Mouse (Mus musculus) megakaryocyte progenitor cell, adult 5-6 weeks (primary cell): ENCODE data around the gene Scgn. TPM values are rescaled to one million over a fixed set of nuclear protein-coding genes. Genes with fewer than 3 reads are reported as not detected.

Source experiments
- ATAC-seq: replicated peaks from 2 replicates; pipeline ENCODE4 v1.8.0; 2016; ENCODE audit warnings: mild to moderate bottlenecking, moderate TSS enrichment, inconsistent platforms; ENCODE audit not compliant: poor library complexity
- total RNA-seq, 2 experiments: library from RNA; stranded (forward) in 1 of 2; stranded (reverse) in 1 of 2; fragments of 157-497, 149-512 nt in 1 of 2; fragments of 200-1000 nt in 1 of 2; gene quantifications; 2 replicates each; pipeline versions ENCODE4 v1.2.3 to v1.2.4; 2015 to 2017

The Scgn gene
- total RNA-seq (2015) (not detected in 2 replicates), total RNA-seq (2017) (not detected in 2 replicates)

GRCm38 (mm10) chr13:23990928-23991327, at the start of gene Scgn:
Gene Scgn (minus strand): TSS chr13:23991214.
- ATAC-seq, result peak; percentile 80

- ATAC-seq, result peak; percentile 92
Observed at GRCm38 (mm10) chr13:24040221-24040620, 49.2 kb upstream of the Scgn start.

GRCm38 (mm10) chr13:24037502-24037901, 46.5 kb upstream of the Scgn start:
- no peak; the same call in 1 of the 2 replicates for ATAC-seq

GRCm38 (mm10) chr13:24036150-24036549, 45.1 kb upstream of the Scgn start:
- ATAC-seq, result 0 out of 2 replicates have a peak, but pooled peaks have one; percentile 54

- ATAC-seq, result no peak; the same call in 1 of the 2 replicates
Observed at GRCm38 (mm10) chr13:24027191-24028170, 36.5 kb upstream of the Scgn start.

- no peak for ATAC-seq
Observed at GRCm38 (mm10) chr13:24018515-24018914, 27.5 kb upstream of the Scgn start.

GRCm38 (mm10) chr13:24005528-24005927, 14.5 kb upstream of the Scgn start:
- ATAC-seq, result peak; percentile 61

GRCm38 (mm10) chr13:24001797-24002196, 10.8 kb upstream of the Scgn start:
- no peak for ATAC-seq

- no peak for ATAC-seq
Observed at GRCm38 (mm10) chr13:24001081-24001480, 10.1 kb upstream of the Scgn start.

GRCm38 (mm10) chr13:23998826-23999225, 7.8 kb upstream of the Scgn start:
- no peak for ATAC-seq

GRCm38 (mm10) chr13:23994756-23995155, 3.7 kb upstream of the Scgn start:
- no peak for ATAC-seq

- ATAC-seq, result no peak
Observed at GRCm38 (mm10) chr13:23994024-23994423, 3.0 kb upstream of the Scgn start.

GRCm38 (mm10) chr13:23990451-23990850, 563 bp downstream of the Scgn start:
- ATAC-seq, result no peak

- ATAC-seq, result no peak
Observed at GRCm38 (mm10) chr13:23985130-23985529, 5.9 kb downstream of the Scgn start.

GRCm38 (mm10) chr13:23972271-23972670, 18.7 kb downstream of the Scgn start:
- ATAC-seq, result no peak

- ATAC-seq, result no peak
Observed at GRCm38 (mm10) chr13:23971870-23972269, 19.1 kb downstream of the Scgn start.

GRCm38 (mm10) chr13:23964909-23965308, 26.1 kb downstream of the Scgn start:
- ATAC-seq, result no peak

GRCm38 (mm10) chr13:23959776-23960175, 31.2 kb downstream of the Scgn start:
- ATAC-seq, result no peak

- peak; percentile 71; the same call in 1 of the 2 replicates for ATAC-seq
Observed at GRCm38 (mm10) chr13:23950928-23951327, 40.1 kb downstream of the Scgn start.

- ATAC-seq, result no peak
Observed at GRCm38 (mm10) chr13:23949484-23950246, 41.3 kb downstream of the Scgn start.

- no peak for ATAC-seq
Observed at GRCm38 (mm10) chr13:23946254-23946653, 44.8 kb downstream of the Scgn start.
